Mouse (Mus musculus): ENCODE data around the gene Tmem210. TPM values are rescaled to one million over a fixed set of nuclear protein-coding genes. Genes with fewer than 3 reads are reported as not detected.
A peak's percentile ranks its signal among the peaks of the same experiment; 100 is the strongest.
"Not testable (repeated sequence)": the region's sequence is repeated elsewhere in the genome, so short reads cannot be mapped to it uniquely, and the experiment has no call there.

Tmem210 gene
- total RNA-seq (2021): not detected
- long read RNA-seq, experiment 1: 0 reads
- long read RNA-seq, experiment 2: 0 reads

- DNase-seq (ENCODE audit: low spot score in 2 of 2): no peak
Measured at GRCm38 (mm10) chr2:25287927-25288649, at the start of gene Tmem210. Gene Tmem210, plus strand, starts transcription at chr2:25288145.

GRCm38 (mm10) chr2:25239766-25240165, 48.2 kb upstream of the Tmem210 start:
- no peak for DNase-seq (ENCODE audit: low spot score in 2 of 2)

- DNase-seq (ENCODE audit: low spot score in 2 of 2): no peak
Measured at GRCm38 (mm10) chr2:25240310-25240709, 47.6 kb upstream of the Tmem210 start.

GRCm38 (mm10) chr2:25240723-25241437, 47.1 kb upstream of the Tmem210 start:
- DNase-seq (ENCODE audit: low spot score in 2 of 2): peak; percentile 32 to 49

GRCm38 (mm10) chr2:25241438-25241775, 46.5 kb upstream of the Tmem210 start:
- no peak for DNase-seq (ENCODE audit: low spot score in 2 of 2)

GRCm38 (mm10) chr2:25242101-25242506, 45.8 kb upstream of the Tmem210 start, which contains the start of the genes Rnf208 and Cysrt1:
Gene Rnf208, plus strand, starts transcription at chr2:25242255.
Gene Cysrt1, minus strand, starts transcription at chr2:25242452.
- no peak for DNase-seq (ENCODE audit: low spot score in 2 of 2)

GRCm38 (mm10) chr2:25243342-25243741, 44.6 kb upstream of the Tmem210 start:
- no peak for DNase-seq (ENCODE audit: low spot score in 2 of 2)

GRCm38 (mm10) chr2:25244144-25244543, 43.8 kb upstream of the Tmem210 start:
- DNase-seq (ENCODE audit: low spot score in 2 of 2): no peak

GRCm38 (mm10) chr2:25246183-25247072, 41.5 kb upstream of the Tmem210 start, which contains the start of gene AL732309.1:
Gene AL732309.1, minus strand, starts transcription at chr2:25246863.
- DNase-seq (ENCODE audit: low spot score in 2 of 2): no peak

GRCm38 (mm10) chr2:25252331-25252730, 35.6 kb upstream of the Tmem210 start:
- DNase-seq (ENCODE audit: low spot score in 2 of 2): no peak

GRCm38 (mm10) chr2:25255284-25255779, 32.6 kb upstream of the Tmem210 start, which contains the start of gene Tmem203:
Gene Tmem203, plus strand, starts transcription at chr2:25255439.
- DNase-seq (ENCODE audit: low spot score in 2 of 2): peak; percentile 63 to 79

- DNase-seq (ENCODE audit: low spot score in 2 of 2): not testable (repeated sequence)
Measured at GRCm38 (mm10) chr2:25256443-25257109, 31.4 kb upstream of the Tmem210 start.

GRCm38 (mm10) chr2:25257250-25257649, 30.7 kb upstream of the Tmem210 start:
- not testable (repeated sequence) for DNase-seq (ENCODE audit: low spot score in 2 of 2)

- no peak for DNase-seq (ENCODE audit: low spot score in 2 of 2)
Measured at GRCm38 (mm10) chr2:25258887-25259286, 29.1 kb upstream of the Tmem210 start.

- DNase-seq (ENCODE audit: low spot score in 2 of 2): no peak
Measured at GRCm38 (mm10) chr2:25261870-25262269, 26.1 kb upstream of the Tmem210 start.

- DNase-seq (ENCODE audit: low spot score in 2 of 2): peak; percentile 80 to 91
Measured at GRCm38 (mm10) chr2:25262291-25262767, 25.6 kb upstream of the Tmem210 start, which contains the start of gene Tprn. Gene Tprn, plus strand, starts transcription at chr2:25262618.

- no peak for DNase-seq (ENCODE audit: low spot score in 2 of 2)
Measured at GRCm38 (mm10) chr2:25262795-25263622, 24.9 kb upstream of the Tmem210 start.

- DNase-seq (ENCODE audit: low spot score in 2 of 2): no peak
Measured at GRCm38 (mm10) chr2:25263623-25264285, 24.2 kb upstream of the Tmem210 start.

- no peak for DNase-seq (ENCODE audit: low spot score in 2 of 2)
Measured at GRCm38 (mm10) chr2:25264286-25264660, 23.7 kb upstream of the Tmem210 start.
